Mouse (Mus musculus) erythroblast, embryonic 14.5 days (primary cell): ENCODE data around the gene Adamts12.

Experiments
- GATA1 ChIP-seq: IDR thresholded peaks from 2 replicates; pipeline ENCODE4 v1.6.1; 2012; ENCODE audit warnings: low read length, inconsistent platforms, mixed read lengths
- TAL1 ChIP-seq: IDR thresholded peaks from 3 replicates; pipeline ENCODE4 v1.6.1; 2012; ENCODE audit warnings: low read length, inconsistent platforms, mixed read lengths

GRCm38 (mm10) chr15:11037376-11037695 is 27.3 kb upstream of the Adamts12 start:
- TF ChIP-seq TAL1: no peak
- no peak for TF ChIP-seq GATA1
